Mouse (Mus musculus): Measurements from ENCODE around the gene Trmt2a.

DNA sequence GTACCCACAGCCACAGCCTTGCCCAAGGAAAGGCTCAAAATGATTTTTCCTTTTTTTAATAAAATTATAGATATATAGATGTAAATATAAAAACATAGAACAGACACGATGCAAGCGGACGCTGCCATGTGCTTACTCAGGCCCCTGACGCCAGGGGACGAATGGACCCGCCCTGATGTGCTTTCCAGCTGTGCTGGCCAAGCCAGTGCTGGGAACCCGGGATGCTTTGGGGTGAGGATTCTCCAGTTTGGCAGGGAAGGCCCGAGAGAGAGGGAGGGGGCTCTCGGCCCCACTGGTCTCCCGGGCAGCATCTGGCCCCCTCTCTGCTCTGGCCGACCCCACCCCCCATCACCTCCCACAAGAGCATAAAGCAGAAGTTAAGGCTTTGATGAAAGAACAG, 26.3 kb upstream of the Trmt2a start:
- no peak for TF ChIP-seq CTCF (conservative IDR thresholded peaks at IDR 0.05; ENCODE audit: low read length)
- no peak for TF ChIP-seq POU5F1 (IDR thresholded peaks at IDR 0.05; ENCODE audit: borderline replicate concordance, low read length)
